Mouse (Mus musculus) thymus, adult 18-20 months (tissue): ENCODE measurements around the gene Rom1.

Experiments used
- DNase-seq, 2 experiments: peaks; one replicate each; pipeline ENCODE4 v3.0.0; 2022; ENCODE audit warnings: mixed read lengths in 2 of 2

The Rom1 gene

DNA sequence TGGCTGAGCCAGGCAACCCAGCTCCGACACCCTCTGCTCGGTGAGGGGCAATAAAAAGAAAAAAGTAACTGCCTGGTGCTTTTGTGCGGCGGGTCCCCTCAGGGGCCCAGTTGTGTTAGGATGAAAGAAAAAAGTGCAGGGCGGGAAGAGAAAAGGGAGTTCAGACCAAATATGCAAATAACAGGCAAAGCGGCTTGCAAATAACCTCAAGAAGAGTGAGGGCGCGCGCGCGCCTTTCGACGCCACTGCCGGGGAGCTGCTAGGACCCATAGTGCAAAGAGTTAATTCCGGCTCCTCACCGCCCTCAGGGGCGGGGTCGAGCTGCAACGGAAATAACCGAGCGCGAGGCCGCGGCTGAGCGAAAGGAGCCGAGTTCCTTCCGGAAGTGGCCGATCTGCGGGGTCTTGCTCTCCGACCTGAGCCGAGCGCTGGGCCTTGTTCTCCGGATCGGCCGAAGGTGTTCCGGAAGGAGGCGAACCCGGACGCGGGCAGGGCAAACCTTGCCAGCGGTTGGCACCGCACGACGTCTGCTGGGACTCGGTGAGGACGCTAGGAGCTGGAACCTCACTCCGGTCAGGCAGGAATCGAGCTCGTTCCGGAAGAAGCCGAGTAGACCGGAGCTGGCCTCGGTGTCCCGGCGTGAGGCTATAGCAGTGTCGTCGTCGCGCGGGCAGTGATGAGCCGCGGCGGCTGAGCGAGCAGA is 12.5 kb upstream of the Rom1 start, which contains the start of gene Mta2:
Gene Mta2, plus strand, starts transcription at position 361 of the 703 bp plus-strand sequence.
- peak; percentile 96 to 97 for DNase-seq

- DNase-seq: peak in 1 of 2 experiments; percentile 53
These were observed 12.0 kb upstream of the Rom1 start for GRCm38 (mm10) chr19:8941136-8941514.

GRCm38 (mm10) chr19:8940526-8941133 is 11.5 kb upstream of the Rom1 start:
- no peak for DNase-seq

DNA sequence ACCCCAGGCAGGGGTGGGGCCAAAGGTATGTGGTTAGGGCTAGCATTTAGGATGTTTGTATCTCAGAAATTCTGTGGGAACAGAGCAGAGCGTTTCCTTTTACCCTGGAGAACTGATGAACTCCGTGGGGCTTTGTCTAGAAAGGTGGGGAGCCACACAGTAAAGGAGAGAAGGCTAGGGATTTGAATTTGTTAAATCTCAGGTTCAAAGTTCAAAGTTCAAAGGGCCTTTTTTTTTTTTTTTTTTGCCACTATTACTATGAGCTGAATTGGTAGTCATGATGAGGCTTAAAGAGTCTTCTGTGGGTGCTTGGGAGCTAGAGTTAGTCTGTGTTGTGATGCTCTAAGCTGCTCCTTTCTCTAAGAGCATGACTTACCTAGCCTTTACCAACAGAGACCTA is 7.6 kb upstream of the Rom1 start:
- DNase-seq: no peak

- no peak for DNase-seq
These were observed 1.6 kb upstream of the Rom1 start for GRCm38 (mm10) chr19:8930771-8931170.

GRCm38 (mm10) chr19:8930117-8930516 is 961 bp upstream of the Rom1 start:
- no peak for DNase-seq

DNA sequence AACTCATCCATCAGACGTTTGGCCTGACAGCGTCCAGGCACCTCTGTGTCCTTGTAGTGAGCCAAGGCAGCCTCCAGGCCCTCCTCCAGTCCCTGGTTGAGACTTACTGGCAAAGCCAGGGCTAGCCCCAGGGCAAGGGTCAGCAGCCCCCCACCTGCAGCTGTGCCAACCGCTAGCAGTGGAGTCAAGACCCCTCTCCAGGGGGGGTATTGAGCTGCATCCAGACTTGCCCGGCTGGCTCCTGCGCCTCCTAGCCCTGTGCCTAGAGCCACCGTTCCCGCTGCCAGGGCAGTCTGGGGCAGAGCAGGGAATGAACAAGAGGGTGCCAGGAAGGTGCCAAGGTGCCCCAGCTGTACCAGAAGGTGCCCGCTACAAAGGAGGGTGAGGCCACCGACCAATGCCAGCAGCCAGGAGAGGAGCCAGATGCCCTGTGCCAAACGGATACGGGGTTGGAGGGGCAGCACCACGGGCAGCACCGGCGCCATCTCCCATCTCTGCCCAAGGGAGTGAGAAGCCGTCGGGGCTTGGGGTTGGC is 400 bp downstream of the Rom1 start:
- DNase-seq: no peak

DNA sequence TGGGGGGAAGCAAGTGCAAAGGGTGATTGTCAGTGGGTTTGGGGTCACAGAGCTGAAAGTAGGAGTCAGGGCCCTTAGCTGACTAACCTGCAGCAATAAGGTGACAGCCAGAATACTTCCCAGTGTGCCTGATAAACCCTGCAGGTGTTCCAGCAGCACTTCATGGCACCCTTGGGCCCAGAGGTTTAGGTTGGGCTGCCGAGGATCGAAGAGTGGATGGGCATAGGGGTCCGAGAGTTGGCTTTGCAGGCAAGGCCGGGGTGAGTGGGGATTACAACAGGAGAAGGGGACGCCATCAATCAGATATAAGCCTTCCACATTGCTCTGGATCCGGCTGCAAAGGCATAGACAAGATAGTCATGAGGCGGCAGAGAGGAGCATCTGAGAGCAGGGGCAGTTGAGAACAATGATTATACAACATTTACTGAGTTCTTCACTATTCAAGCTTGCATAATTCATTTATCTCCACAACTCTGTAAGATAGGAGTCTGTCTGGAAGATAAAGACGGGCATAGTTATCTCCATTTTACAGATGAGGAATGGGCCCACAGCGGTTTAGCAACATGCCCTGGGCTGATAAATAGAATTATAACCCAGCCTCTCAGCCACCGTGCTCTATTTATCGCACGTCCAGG is 1.1 kb downstream of the Rom1 start:
- no peak for DNase-seq

DNA sequence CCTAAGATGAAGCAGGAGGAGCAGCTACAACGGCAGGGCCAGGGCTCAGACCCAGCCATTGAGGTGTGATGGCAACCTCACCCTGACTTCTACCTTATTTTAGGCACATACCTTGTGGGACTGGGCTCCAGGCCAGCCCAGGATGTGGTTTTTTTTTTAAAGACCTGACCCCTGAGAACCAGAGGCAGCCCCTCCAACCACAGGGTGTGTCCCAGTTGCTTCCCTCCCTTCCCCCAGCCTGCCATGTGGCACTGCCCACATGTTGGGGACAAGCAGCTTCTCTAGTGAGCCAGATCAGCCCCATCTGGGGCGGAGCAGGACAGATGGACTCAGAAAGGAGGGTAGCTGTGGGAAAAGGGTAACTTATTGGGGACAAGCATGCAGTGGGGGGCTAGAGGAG is 2.4 kb downstream of the Rom1 start:
- no peak for DNase-seq

DNA sequence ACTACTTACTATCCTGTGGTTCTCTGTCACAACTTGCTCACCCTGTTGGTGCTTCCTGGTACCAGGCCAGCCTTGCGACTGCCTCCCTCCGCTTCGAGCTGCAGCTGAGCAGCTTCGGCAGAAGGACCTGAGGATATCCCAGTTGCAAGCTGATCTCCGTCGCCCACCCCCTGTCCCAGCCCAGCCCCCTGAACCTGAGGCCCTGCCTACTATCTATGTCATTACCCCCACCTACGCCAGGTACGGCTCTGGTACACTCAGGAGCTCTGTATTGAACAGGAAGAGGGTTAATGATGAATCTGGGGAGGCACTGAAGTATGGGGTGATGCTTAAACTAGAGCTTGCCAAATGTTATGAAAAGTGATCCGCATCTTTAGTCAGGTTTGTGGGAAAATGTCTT is 7.4 kb downstream of the Rom1 start:
- no peak for DNase-seq

GRCm38 (mm10) chr19:8920836-8921291 is 8.3 kb downstream of the Rom1 start:
- no peak for DNase-seq

GRCm38 (mm10) chr19:8920073-8920736 is 9.0 kb downstream of the Rom1 start, which contains the start of gene B3gat3:
Gene B3gat3, plus strand, starts transcription at chr19:8920374.
- DNase-seq: peak; percentile 78 to 81

- DNase-seq: no peak
These were observed 9.5 kb downstream of the Rom1 start for GRCm38 (mm10) chr19:8919684-8920072.

DNA sequence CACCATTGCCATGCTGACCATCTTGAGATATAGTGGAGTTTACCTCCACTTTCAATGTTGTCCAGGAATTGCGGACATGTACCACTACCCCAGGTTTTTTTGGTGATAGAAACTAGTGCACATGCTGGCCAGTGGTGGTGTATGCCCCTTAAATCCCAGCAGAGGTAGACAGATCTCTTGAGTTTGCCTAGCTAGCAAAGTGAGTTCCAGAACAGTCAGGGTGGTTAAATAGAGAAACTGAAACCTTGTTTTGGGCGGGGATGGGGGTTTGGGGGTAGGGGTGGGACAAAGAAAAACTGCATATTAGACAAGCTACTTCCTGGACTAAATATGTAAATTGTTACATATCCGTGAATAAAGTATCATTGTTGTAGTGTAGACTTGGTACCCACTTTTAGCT is 10.2 kb downstream of the Rom1 start:
- DNase-seq: no peak

GRCm38 (mm10) chr19:8914212-8914611 is 14.9 kb downstream of the Rom1 start:
- no peak for DNase-seq

GRCm38 (mm10) chr19:8911810-8912209 is 17.3 kb downstream of the Rom1 start:
- no peak for DNase-seq

GRCm38 (mm10) chr19:8908531-8908930 is 20.6 kb downstream of the Rom1 start:
- no peak for DNase-seq

DNA sequence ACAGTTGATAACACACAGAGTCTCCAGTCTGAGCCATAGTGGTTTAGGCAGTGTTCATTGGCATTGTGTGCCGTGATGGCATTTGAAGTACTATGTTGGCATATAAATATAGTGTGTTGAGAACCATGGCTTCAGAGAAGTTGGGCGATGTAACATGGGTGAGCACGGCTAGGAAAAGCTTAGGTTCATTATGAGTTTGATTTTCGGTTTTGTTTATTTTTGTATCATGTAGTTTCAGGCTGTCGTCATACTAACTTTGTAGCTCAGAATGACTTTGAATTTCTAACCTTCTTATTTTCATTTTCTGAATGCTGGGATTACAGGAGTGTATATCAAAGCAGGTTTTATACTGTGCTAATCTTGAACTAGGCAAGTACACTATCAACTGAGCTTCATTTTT is 25.7 kb downstream of the Rom1 start:
- no peak for DNase-seq

DNA sequence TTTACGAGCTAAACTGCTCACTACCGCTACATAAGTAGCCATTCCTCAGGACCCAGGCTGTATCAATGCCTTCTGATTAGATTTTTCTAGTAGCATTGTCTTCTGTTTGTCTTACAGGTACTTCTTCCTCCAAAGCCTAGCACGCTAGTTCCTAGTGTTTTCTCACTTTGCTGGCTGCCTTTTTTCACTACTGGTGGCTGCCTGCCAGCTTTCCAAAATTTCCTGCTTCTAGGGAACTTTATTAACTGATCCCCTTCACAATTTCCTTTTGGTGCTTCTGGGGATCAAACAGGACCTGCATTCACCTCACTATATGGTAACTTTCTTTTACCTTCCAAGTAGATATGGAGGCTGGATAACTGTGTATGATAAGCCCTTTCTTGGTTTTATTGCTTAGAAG is 30.1 kb downstream of the Rom1 start:
- no peak for DNase-seq

DNA sequence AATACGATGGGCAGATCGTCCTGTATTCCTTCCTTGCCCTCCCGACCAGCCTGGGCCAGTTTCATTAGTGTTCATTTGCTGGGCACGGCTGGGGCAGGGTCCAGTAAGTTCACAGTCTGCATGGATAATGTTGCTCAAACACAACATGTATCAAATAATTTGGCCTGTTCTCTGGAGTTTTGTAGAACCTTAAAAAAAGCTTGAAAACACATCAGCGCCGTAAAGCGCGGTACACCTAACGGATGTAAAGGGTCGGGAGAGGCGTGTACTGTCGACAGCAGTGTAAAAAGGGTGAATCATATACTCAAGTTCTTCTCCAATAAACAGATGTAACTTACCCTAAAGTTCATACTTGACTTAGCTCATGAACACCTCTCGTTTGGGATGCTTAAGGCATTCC is 30.6 kb downstream of the Rom1 start:
- DNase-seq: no peak

DNA sequence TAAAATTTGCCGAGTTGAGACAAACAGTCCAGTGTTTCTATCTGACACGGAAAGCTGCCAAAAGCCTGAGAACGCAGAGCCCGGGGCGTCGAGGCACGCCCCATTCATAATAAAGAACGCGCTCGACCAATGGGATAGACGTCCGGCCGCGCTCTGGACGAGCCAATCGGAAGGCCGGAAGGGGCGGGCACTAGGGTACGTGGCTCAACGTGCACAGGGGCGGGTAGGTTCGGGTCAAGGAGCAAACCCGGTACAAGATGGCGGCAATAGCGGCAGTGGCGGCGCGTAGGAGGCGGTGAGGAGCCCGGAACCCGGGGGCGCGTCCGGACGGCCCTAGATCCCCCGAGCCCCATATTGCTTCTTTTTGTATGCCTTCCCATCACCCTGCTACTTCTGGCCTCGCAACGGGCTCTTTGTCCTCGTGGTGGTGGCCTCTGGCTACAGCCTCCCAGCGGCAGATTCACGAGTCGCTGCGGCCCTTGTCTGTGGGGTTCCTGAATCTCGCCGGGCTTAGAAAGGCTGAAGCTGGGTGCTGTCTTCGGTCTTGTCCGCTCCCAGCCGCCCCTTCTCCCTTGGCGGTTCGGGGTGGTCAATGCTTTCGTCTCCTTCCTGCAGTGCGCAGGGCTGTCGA is 31.2 kb downstream of the Rom1 start, which contains the start of gene Ganab:
Gene Ganab, plus strand, starts transcription at position 207 of the 631 bp plus-strand sequence.
- peak; percentile 92 to 95 for DNase-seq

- peak in 1 of 2 experiments; percentile 31 for DNase-seq
These were observed 31.8 kb downstream of the Rom1 start for GRCm38 (mm10) chr19:8897211-8897864.
